Mouse (Mus musculus): ENCODE measurements around the gene Nrp1. TPM values are rescaled to one million over a fixed set of nuclear protein-coding genes. Genes with fewer than 3 reads are reported as not detected.

The Nrp1 gene
- polyA plus RNA-seq, 1 experiment, result 6.0 TPM

- no peaks in the 10 kb centered on the region for H3K4me1 ChIP-seq (ENCODE audit: control insufficient read depth, insufficient read depth, low read length)
- 85% methylated on average over 5 of the region's 5 CpGs for WGBS
- no peak overlapping the region for H3K4me3 ChIP-seq (replicated peaks; ENCODE audit: control insufficient read depth, low read depth, low read length)
- H3K27ac ChIP-seq (ENCODE audit: control insufficient read depth, insufficient read depth, low read depth, low read length, poor library complexity), result no peak overlapping the region
- TF ChIP-seq POLR2A (IDR thresholded peaks at IDR 0.05; ENCODE audit: borderline replicate concordance, control insufficient read depth, low read depth, low read length), result no peak
Measured at GRCm38 (mm10) chr8:128549738-128550137, 191.3 kb downstream of the Nrp1 start.

GRCm38 (mm10) chr8:128551421-128552139, 193.2 kb downstream of the Nrp1 start:
- 48% methylated on average over 15 of the region's 15 CpGs for WGBS
- no peak overlapping the region for H3K4me3 ChIP-seq (replicated peaks; ENCODE audit: control insufficient read depth, low read depth, low read length)
- H3K27ac ChIP-seq (ENCODE audit: control insufficient read depth, insufficient read depth, low read depth, low read length, poor library complexity), result no peak overlapping the region
- TF ChIP-seq CTCF (IDR thresholded peaks at IDR 0.05; ENCODE audit: control insufficient read depth, insufficient read depth, low read length), result peak; percentile 89
- no peak for TF ChIP-seq POLR2A (IDR thresholded peaks at IDR 0.05; ENCODE audit: borderline replicate concordance, control insufficient read depth, low read depth, low read length)
- no peaks in the 10 kb centered on the region for H3K4me1 ChIP-seq (ENCODE audit: control insufficient read depth, insufficient read depth, low read length)
